Mouse (Mus musculus) lung, adult 2 months (tissue): Measurements from ENCODE around the gene Lrsam1.

Experiments used
- CTCF ChIP-seq: fragments of 200-500 bp; IDR thresholded peaks from 2 replicates; pipeline ENCODE4 v1.5.1; 2011; ENCODE audit warnings: mild to moderate bottlenecking, low read length, control low read depth; ENCODE audit not compliant: insufficient read depth
- POLR2A ChIP-seq: fragments of 200-500 bp; IDR thresholded peaks from 2 replicates; pipeline ENCODE4 v1.6.1; 2011; ENCODE audit warnings: low read depth, mild to moderate bottlenecking, control low read depth, low read length, borderline replicate concordance; ENCODE audit errors: extremely low read depth

- TF ChIP-seq CTCF (no peak), POLR2A (no peak)
Observed at GRCm38 (mm10) chr2:32888551-32888950, 72.9 kb downstream of the Lrsam1 start.
